Mouse (Mus musculus): ENCODE results near the gene Enoph1. TPM values are rescaled to one million over a fixed set of nuclear protein-coding genes. Genes with fewer than 3 reads are reported as not detected.

The Enoph1 gene
- total and polyA plus RNA-seq, 3 experiments: 50.4 to 67.3 (median 52.4) TPM

- no peak for DNase-seq (ENCODE audit: extremely low read depth)
- dilution Hi-C loops (cut with MboI; ENCODE audit: extremely low pct_ligation_motif_present, extremely low pct_unique_long_range_greater_than_20kb, low sequenced_read_pairs) (no loop called here), in situ Hi-C loops (cut with MboI; ENCODE audit: low pct_ligation_motif_present, low pct_unique_long_range_greater_than_20kb, low sequenced_read_pairs) (no loop called here)
- H3K4me1 ChIP-seq (ENCODE audit: control insufficient read depth in 1 of 2, insufficient read depth in 2 of 2): peaks cover 4 to 5% of the 10 kb centered on the region in 2 experiments
- no peaks in the 10 kb centered on the region for H3K36me3 ChIP-seq (replicated peaks in 1 of 2; ENCODE audit: control insufficient read depth in 1 of 2, insufficient read depth in 1 of 2, low read length in 1 of 2)
- no peak overlapping the region for H3K9ac ChIP-seq (ENCODE audit: insufficient read depth, low read depth)
- TF ChIP-seq JUND (conservative IDR thresholded peaks at IDR 0.05; ENCODE audit: low read depth, low read length) (no peak), HCFC1 (IDR thresholded peaks at IDR 0.05; ENCODE audit: low read depth, low read length) (no peak), RCOR1 (conservative IDR thresholded peaks at IDR 0.05; ENCODE audit: low read depth, low read length) (no peak), MAFK (IDR thresholded peaks at IDR 0.05; ENCODE audit: insufficient replicate concordance, low read length) (no peak), POLR2A (IDR thresholded peaks at IDR 0.05; ENCODE audit: low read depth, low read length) (no peak), MYC (IDR thresholded peaks at IDR 0.05; ENCODE audit: low read depth, low read length) (no peak), TCF12 (IDR thresholded peaks at IDR 0.05; ENCODE audit: low read depth, low read length) (no peak), CHD1 (IDR thresholded peaks at IDR 0.05; ENCODE audit: low read depth, low read length) (no peak), NRF1 (IDR thresholded peaks at IDR 0.05; ENCODE audit: low read depth, low read length) (no peak), GABPA (IDR thresholded peaks at IDR 0.05; ENCODE audit: insufficient replicate concordance, low read depth, low read length) (no peak), TBP (conservative IDR thresholded peaks at IDR 0.05; ENCODE audit: low read depth, low read length) (no peak), MAX (IDR thresholded peaks at IDR 0.05; ENCODE audit: low read length) (no peak), USF1 (IDR thresholded peaks at IDR 0.05; ENCODE audit: low read depth, low read length) (no peak), NELFE (IDR thresholded peaks at IDR 0.05; ENCODE audit: low read depth, low read length) (no peak), BHLHE40 (IDR thresholded peaks at IDR 0.05; ENCODE audit: low read depth, low read length) (no peak), ZNF384 (IDR thresholded peaks at IDR 0.05; ENCODE audit: low read depth, low read length) (no peak), PAX5 (IDR thresholded peaks at IDR 0.05; ENCODE audit: low read length) (no peak)
- H3K79me2 ChIP-seq (replicated peaks; ENCODE audit: control insufficient read depth, extremely low read depth, insufficient read depth, poor library complexity, severe bottlenecking): no peaks in the 10 kb centered on the region
- H3K4me3 ChIP-seq (replicated peaks in 1 of 3; ENCODE audit: low read depth in 2 of 3, low read length in 2 of 3, poor library complexity in 1 of 3): no peak overlapping the region
- no peak overlapping the region for H3K27ac ChIP-seq (ENCODE audit: insufficient read depth, low read depth)
- no peak overlapping the region for H3K4me2 ChIP-seq (ENCODE audit: insufficient read depth, low read depth, poor library complexity, severe bottlenecking)
- H3K27me3 ChIP-seq (replicated peaks): no peaks in the 10 kb centered on the region
- H3K9me3 ChIP-seq (replicated peaks; ENCODE audit: low read length): no peaks in the 10 kb centered on the region
Measured at GRCm38 (mm10) chr5:100108866-100109265, 69.1 kb downstream of the Enoph1 start.

- Histone ChIP-seq H3K27me3 (replicated peaks) (no peaks in the 10 kb centered on the region), H3K36me3 (replicated peaks in 1 of 2; ENCODE audit: control insufficient read depth in 1 of 2, insufficient read depth in 1 of 2, low read length in 1 of 2) (no peaks in the 10 kb centered on the region), H3K4me3 (replicated peaks in 1 of 3; ENCODE audit: low read depth in 2 of 3, low read length in 2 of 3, poor library complexity in 1 of 3) (no peak overlapping the region), H3K4me2 (ENCODE audit: insufficient read depth, low read depth, poor library complexity, severe bottlenecking) (no peak overlapping the region), H3K9ac (ENCODE audit: insufficient read depth, low read depth) (no peak overlapping the region), H3K79me2 (replicated peaks; ENCODE audit: control insufficient read depth, extremely low read depth, insufficient read depth, poor library complexity, severe bottlenecking) (no peaks in the 10 kb centered on the region), H3K27ac (ENCODE audit: insufficient read depth, low read depth) (no peak overlapping the region), H3K9me3 (replicated peaks; ENCODE audit: low read length) (no peaks in the 10 kb centered on the region), H3K4me1 (ENCODE audit: control insufficient read depth in 1 of 2, insufficient read depth in 2 of 2) (peaks cover 4 to 5% of the 10 kb centered on the region in 2 experiments)
- dilution Hi-C loops (cut with MboI; ENCODE audit: extremely low pct_ligation_motif_present, extremely low pct_unique_long_range_greater_than_20kb, low sequenced_read_pairs) (no loop called here), in situ Hi-C loops (cut with MboI; ENCODE audit: low pct_ligation_motif_present, low pct_unique_long_range_greater_than_20kb, low sequenced_read_pairs) (no loop called here)
- no peak for DNase-seq (ENCODE audit: extremely low read depth)
- no peak for TF ChIP-seq POLR2A (IDR thresholded peaks at IDR 0.05; ENCODE audit: low read depth, low read length)
- TF ChIP-seq MAX (IDR thresholded peaks at IDR 0.05; ENCODE audit: low read length): no peak
- no peak for TF ChIP-seq POLR2AphosphoS2 (IDR thresholded peaks at IDR 0.05; ENCODE audit: low read depth, low read length)
- no peak for TF ChIP-seq ZKSCAN1 (IDR thresholded peaks at IDR 0.05; ENCODE audit: borderline replicate concordance, low read depth, low read length)
- TF ChIP-seq USF2 (conservative IDR thresholded peaks at IDR 0.05; ENCODE audit: low read depth, low read length): no peak
- no peak for TF ChIP-seq JUND (conservative IDR thresholded peaks at IDR 0.05; ENCODE audit: low read depth, low read length)
- TF ChIP-seq NRF1 (IDR thresholded peaks at IDR 0.05; ENCODE audit: low read depth, low read length): no peak
- TF ChIP-seq HCFC1 (IDR thresholded peaks at IDR 0.05; ENCODE audit: low read depth, low read length): no peak
- no peak for TF ChIP-seq NELFE (IDR thresholded peaks at IDR 0.05; ENCODE audit: low read depth, low read length)
- no peak for TF ChIP-seq IRF4 (IDR thresholded peaks at IDR 0.05; ENCODE audit: low read depth, low read length)
- no peak for TF ChIP-seq MYC (IDR thresholded peaks at IDR 0.05; ENCODE audit: low read depth, low read length)
- no peak for TF ChIP-seq ZNF384 (IDR thresholded peaks at IDR 0.05; ENCODE audit: low read depth, low read length)
- TF ChIP-seq TCF12 (IDR thresholded peaks at IDR 0.05; ENCODE audit: low read depth, low read length): no peak
- no peak for TF ChIP-seq ZC3H11A (IDR thresholded peaks at IDR 0.05; ENCODE audit: low read depth, low read length)
- TF ChIP-seq MAFK (IDR thresholded peaks at IDR 0.05; ENCODE audit: insufficient replicate concordance, low read length): no peak
- no peak for TF ChIP-seq CHD2 (IDR thresholded peaks at IDR 0.05; ENCODE audit: low read length)
- no peak for TF ChIP-seq MEF2A (IDR thresholded peaks at IDR 0.05; ENCODE audit: borderline replicate concordance, low read depth, low read length)
- no peak for TF ChIP-seq SMC3 (IDR thresholded peaks at IDR 0.05; ENCODE audit: low read depth, low read length)
- no peak for TF ChIP-seq RAD21 (IDR thresholded peaks at IDR 0.05; ENCODE audit: low read depth, low read length)
- no peak for TF ChIP-seq MXI1 (IDR thresholded peaks at IDR 0.05; ENCODE audit: low read depth, low read length)
Measured at GRCm38 (mm10) chr5:100109543-100110282, 69.9 kb downstream of the Enoph1 start.

All from CH12.LX (cell line).